Mouse (Mus musculus): ENCODE measurements around the gene Gm43064. TPM values are rescaled to one million over a fixed set of nuclear protein-coding genes. Genes with fewer than 3 reads are reported as not detected.
A peak's percentile ranks its signal among the peaks of the same experiment; 100 is the strongest.
"Not testable (repeated sequence)": the region's sequence is repeated elsewhere in the genome, so short reads cannot be mapped to it uniquely, and the experiment has no call there.

The Gm43064 gene
- total RNA-seq, 2 experiments from 2014 or later, result 0.30 to 0.45 TPM

DNA sequence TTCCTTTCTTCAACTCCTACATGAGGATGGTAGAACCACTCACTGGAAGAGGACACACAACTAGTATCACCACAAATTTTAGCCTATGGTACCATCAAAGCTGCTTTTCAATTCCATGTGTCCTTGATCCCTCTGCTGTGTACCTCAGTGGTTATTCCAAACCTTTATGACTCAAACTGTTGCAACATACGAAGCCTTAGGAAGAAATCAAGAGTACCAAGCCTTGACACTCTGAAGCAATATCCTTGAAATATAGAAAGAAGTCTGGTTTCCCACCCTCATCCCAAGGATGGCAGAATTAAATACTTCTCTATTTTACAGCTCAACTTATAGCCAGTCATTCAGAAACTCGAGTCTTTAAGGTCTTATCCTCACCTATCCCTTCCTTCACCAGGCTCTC lies 13.0 kb upstream of the Gm43064 start:
- no peak for DNase-seq (ENCODE audit: low spot score in 2 of 2)

DNA sequence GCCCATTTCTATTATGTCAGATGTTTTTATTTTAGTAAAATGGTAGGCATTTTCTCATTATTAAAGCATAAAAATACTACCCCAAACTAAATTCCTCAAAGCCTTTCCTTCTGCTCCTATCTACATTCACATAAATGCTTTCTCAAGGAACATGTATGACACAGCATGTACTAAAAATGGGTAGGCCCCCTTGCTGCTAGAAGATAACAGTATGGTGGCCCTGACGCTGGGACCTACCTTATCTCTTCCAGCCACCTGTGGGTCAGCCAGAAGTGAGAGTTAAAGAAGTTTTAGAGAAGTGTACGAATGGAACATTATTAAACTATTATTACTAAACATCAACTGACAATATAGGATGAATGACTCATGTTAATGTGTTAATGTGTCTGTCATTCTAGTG lies 9.9 kb upstream of the Gm43064 start:
- DNase-seq (ENCODE audit: low spot score in 2 of 2), result no peak

DNA sequence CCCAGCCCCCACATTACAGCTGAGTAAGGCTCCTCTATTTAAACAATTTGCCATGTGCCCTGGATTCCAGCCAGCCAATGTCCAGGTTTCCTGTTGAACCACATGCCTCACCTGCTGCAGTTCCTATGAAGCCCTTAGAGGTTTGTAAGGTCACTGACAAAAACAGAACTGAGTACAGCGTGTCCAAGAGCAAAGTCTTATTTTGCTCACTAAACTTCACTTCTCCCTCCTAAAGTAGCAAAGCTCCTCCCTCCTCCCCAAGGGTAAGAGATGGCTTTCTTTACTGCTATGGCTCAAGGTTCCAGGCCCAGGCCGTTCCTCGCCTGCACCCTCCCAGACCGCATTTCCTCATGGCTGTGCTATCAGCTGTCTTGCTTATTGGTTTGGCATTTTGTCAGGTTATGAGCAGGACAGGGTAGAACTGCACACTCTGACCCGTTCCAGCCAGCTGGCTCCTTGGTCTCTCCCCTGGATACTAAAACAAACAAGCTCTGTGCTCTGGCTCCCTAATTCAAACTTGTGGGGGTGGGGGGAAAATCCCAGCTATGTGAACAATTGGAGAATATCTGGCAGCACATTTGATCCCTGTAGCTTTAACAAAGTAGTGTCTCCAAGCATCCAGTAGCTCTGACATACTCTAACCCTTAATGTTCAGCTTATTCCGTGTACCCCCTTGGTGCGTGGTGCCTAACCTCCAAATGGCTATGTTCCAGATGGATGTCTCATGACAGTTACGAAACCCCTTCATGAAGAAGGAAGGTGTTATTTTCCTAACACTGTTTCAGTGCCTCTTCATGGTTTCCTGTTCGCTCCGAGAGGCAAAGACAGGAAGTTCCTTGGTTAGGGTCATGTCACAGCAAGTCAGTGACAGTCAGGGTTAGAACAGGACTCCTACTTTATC lies 7.5 kb upstream of the Gm43064 start:
- peak; percentile 46 to 81 for DNase-seq (ENCODE audit: low spot score in 2 of 2)

DNA sequence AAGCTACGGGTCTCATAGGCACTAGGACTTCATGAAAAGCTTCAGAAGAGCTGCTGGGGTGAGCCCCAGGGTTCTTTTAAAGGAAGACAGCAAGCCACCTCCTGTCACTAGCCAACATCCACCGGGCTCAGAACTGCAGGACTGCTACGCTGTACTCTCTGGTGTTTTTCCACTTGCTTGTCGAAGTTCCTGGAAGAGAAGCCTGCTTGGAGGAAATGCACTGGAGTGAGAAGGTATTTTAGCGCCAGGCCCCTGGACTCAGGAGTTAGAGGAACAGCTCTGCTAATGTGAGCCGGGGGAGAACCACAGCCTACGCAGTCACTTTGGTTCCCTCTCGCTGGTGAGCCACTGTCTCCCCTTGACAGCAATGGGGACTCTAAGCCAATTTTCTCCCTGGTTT lies 6.5 kb upstream of the Gm43064 start:
- DNase-seq (ENCODE audit: low spot score in 2 of 2), result no peak

DNA sequence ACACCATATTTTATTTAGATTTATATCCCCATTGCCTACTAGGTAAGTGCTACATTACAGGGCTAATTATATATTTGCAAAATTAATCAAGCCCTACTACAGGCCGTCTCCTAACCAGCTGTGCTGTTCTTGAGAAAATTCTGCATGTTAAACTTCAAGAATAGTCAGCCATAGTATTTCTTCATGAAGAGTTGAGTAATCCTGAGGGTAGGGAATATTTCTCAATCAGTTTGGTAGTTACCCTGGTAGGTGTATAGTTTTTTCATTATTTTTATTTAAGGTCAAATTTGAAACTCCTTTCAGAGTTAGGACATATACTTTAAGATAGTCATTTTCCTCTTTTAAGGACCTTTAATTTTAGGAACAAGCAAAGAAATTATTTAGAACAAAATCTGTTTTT lies 3.7 kb upstream of the Gm43064 start:
- DNase-seq (ENCODE audit: low spot score in 2 of 2), result no peak

DNA sequence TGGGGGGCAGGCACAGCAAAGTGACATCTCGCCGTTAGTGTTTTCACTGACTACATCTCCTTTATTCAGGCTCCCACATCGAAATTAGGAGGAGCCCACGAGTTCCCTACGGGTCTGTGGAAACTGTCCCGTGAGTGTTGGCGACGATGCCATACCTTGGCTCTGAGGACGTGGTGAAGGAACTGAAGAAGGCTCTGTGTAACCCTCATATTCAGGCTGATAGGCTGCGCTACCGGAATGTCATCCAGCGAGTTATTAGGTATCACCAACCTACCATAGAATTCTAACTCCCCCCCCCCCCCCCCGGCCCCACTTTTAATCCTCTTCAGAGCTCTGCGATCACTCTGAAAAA lies 402 bp downstream of the Gm43064 start:
- DNase-seq (ENCODE audit: low spot score in 2 of 2), result no peak

DNA sequence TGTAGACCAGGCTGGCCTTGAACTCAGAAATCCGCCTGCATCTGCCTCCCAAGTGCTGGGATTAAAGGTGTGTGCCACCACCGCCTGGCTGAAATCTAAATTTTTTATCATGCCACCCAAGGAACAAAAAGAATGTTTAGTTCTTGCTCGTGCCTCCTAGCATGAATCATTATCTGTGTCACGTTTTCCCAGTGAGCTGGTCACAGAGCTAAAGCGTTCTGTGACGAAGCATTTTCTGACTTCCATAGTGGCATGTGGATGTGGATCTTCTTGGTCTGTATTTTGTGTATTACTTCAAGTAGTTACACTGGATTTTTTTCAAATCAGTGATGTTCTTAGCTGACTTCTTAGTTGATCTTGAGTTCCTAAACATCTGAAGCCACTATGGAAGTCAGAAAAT lies 1.6 kb downstream of the Gm43064 start:
- DNase-seq (ENCODE audit: low spot score in 2 of 2), result no peak

DNA sequence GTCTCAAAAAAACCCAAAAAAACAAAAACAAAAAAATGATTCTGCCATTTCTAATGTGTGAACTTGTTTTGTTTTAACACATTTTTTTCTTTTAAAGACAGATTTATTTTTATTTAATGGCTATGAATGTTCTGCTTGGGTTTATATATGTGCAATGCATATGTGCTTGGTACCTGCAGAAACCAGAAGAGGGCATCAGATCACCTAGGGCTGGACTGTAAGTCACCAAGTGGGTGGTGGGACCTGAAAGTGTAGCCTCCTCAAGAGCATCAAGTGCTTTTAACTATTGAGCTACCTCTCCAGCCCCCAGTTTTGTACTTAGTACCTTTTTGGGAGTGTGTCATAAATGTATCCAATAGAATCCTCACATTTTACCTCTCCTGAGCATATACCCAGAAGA lies 18.2 kb downstream of the Gm43064 start:
- no peak for DNase-seq (ENCODE audit: low spot score in 2 of 2)

DNA sequence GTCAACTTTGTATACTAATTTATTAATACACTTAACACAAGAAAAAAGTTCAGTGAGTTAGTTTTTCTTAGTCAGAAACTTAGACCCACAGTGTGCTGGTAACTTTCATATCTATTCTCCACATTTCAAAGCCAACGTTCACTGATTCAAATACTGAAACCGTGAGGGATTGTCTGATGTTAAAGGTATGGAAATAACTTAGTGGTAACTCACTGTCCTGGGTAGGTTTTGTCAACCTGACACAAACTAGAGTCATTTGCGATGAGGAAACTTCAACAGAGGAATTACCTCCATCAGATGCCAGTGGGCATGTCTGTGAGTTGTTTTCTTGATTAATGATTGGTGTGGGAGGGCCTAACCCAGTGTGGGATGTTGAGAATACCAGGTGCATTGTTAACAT lies 19.7 kb downstream of the Gm43064 start:
- DNase-seq (ENCODE audit: low spot score in 2 of 2), result no peak

DNA sequence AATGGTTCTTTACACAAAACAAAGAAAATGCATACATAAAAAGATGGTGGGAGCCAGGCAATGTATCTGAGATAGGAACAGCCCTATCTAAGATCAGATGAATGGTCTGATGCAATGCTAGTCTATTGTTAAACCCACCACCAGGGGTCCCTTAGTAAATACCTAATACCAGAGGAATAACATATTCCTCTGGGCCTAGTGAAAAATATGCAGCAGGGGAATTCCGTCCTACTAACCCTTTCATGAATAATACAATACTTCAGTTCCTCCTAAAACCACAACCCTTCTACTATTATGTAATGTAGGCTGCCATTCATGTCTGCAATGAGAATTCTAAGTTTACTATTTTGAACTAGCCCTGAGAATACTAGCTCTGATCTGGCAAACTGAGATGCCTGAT lies 21.3 kb downstream of the Gm43064 start:
- not testable (repeated sequence) for DNase-seq (ENCODE audit: low spot score in 2 of 2)

DNA sequence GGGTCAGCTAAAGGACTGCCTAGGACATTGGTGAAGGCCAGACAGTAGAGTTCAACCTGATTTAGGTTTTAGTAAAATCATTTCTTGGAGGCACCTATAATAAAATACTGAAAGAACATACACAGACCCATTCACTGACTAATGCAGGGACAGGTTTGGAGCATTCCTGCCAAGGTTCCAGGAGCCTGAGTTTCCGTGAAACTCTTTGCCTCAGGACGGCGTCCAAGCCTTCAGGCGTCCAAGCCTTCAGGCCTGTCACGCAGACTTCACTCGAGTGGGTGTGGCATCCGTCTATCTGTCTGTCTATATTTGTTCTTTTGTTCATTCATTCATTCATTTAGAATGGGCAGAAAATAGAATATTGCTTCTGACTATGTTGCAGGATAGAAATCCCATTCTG lies 21.8 kb downstream of the Gm43064 start:
- DNase-seq (ENCODE audit: low spot score in 2 of 2), result no peak

DNA sequence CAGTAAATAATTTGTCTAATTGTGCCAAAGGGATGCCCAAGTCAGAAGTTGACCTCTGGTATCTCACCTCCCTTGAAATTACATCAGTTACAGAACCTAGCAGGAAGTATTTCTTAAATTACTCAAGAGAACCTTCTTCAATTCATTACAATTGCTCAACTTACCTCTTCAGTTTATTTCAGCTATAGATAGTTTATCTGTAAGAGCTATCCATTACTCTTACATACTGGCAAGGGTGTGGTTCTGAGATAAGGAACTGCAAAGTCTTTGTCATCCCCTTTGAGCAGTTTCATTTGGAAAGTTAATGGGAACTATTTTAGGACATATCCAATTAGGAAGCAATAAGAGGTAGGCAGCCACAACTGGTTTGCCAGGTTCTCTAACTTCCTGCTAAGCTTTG lies 23.1 kb downstream of the Gm43064 start, which contains the start of gene Bcl2l15:
Gene Bcl2l15 (plus strand): TSS at position 176 of the 400 bp plus-strand sequence.
- no peak for DNase-seq (ENCODE audit: low spot score in 2 of 2)

DNA sequence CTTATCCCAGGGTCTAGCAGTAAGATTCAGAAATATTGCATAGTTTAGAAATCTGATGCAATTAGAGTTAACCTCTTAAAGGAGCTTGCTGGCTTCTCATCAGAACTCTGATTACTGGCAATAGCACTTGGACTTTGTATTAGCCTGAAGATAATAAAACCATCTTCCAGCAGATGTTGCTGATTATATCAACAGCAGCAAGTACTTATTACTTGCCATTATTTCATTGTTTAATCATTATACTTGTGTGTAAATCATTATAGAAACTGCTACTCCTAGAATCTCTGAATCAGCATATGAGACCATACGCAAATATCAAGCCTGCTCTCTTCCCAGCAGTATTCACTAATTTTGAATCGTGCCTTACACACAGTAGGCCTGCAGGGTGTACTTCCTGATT lies 24.6 kb downstream of the Gm43064 start:
- no peak for DNase-seq (ENCODE audit: low spot score in 2 of 2)

DNA sequence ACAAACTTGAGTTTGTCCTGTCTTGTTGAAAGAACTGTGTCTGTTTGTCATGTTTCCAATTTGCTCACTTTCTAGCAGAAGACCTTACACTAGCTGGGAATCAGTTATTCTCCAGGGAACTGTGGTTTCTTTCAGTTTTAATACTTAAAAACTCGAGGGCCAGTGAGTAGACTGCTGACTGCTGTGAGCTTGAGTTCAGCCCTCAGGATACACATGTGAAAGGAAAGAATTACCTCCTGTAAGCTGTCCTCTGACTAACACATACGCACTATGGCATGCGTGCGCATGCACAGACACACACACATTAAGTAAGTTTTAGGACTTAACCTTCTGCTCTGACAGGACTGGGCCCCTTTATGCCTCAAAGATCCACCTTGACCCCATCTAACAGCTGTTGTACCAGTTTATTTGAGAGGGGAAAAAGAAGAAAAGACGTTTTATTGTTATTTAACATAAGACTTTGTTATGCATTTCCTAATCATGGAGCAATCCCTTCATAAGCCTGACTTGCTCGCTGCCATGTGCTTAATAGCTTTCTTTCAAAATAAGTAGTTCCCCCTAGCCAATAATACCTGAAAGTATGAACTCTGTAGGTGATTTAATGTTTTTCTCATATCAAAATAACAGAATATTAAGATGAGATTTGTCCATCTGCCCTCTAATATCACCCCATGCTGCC lies 26.0 kb downstream of the Gm43064 start:
- no peak for DNase-seq (ENCODE audit: low spot score in 2 of 2)

DNA sequence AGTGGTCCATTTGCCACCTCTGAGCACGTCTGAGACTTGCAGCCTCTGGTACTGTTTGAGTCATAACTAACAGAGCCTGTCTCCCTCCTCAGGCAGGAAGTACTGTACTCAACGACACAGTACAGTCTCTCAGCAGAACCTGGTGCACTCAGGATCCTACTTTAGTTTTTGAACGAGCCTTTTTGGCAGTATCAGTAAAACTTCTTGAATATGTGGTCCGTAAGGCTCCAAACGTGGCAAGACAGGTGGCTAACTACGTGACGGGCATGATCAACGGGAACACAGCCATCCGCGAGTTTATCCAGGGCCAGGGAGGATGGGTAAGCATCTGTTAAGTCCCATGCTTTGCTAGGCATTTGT lies 26.6 kb downstream of the Gm43064 start:
- DNase-seq (ENCODE audit: low spot score in 2 of 2), result peak in 1 of 2 experiments; percentile 41

DNA sequence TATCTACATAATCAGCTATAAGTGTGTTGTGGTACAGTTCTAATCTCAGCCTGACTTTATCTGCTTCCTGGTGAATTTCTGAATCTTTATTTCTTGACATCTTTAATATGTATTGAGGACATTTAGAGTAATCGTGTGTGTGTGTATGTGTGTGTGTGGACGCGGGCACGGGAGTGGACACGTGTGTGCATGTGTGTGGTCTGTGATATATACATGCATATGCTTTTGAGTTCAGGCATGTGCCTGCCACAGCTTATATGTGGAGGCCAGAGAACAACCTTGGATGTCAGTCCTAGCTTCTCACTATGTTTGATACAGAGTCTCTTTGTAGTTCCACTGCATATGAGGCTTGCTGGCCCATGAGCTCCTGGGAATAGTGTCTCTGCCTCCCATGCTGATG lies 27.1 kb downstream of the Gm43064 start:
- no peak for DNase-seq (ENCODE audit: low spot score in 2 of 2)

DNA sequence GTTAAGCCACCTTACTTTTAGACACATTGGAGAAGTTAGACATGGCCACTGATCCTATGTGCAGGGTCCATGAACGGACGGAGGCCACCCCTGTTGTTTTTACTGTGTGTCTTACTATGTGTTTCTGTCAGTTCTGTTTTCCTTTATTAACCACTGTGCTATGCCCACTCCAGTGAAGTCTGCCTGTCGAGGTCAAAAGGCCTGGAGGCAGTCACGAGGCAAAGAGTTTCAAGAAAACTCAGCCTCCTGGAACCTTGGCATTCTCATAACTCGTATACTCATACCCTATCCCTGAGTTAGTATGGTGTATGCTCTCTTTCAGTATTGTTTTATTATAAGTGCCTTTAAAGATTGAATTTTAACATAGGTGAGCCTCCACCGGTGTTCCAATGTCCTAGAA lies 30.3 kb downstream of the Gm43064 start:
- no peak for DNase-seq (ENCODE audit: low spot score in 2 of 2)

DNA sequence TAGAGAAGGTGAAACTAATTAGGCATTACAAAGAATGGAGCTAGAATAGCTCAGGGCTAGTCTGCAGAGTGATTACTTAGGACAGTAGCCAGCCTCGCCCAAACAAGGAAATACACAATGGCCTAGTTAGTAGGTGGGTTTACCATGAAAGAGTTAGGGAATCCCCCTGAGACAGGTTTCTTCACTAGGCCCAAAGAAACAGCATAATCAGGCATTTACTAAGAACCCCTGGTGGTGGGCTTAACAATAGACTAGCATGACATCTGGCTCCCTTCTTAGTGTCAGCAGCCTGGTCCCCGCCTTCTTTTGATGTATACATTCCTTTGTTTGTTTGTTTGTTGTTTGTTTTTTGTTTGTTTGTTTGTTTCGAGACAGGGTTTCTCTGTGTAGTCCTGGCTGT lies 30.8 kb downstream of the Gm43064 start:
- not testable (repeated sequence) for DNase-seq (ENCODE audit: low spot score in 2 of 2)

DNA sequence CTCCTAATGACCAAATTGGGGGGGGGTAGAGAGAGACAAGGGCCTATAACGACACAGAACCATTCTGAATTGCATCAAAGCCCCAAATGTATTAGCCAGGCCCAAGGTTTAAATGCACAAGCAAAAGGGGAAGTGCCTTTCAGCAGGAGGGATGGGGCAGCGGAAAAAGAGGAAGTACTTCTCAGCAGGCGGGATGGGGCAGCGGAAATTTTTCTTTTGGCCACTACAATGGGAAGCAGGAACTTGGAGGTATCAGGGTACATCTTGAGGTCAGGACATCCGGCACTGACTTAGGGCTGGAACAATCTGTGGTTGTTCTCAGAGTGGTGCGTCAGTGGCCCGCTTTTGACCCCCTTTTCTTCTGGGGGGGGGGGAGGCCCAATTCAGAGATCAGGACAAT lies 31.6 kb downstream of the Gm43064 start:
- DNase-seq (ENCODE audit: low spot score in 2 of 2), result not testable (repeated sequence)

DNA sequence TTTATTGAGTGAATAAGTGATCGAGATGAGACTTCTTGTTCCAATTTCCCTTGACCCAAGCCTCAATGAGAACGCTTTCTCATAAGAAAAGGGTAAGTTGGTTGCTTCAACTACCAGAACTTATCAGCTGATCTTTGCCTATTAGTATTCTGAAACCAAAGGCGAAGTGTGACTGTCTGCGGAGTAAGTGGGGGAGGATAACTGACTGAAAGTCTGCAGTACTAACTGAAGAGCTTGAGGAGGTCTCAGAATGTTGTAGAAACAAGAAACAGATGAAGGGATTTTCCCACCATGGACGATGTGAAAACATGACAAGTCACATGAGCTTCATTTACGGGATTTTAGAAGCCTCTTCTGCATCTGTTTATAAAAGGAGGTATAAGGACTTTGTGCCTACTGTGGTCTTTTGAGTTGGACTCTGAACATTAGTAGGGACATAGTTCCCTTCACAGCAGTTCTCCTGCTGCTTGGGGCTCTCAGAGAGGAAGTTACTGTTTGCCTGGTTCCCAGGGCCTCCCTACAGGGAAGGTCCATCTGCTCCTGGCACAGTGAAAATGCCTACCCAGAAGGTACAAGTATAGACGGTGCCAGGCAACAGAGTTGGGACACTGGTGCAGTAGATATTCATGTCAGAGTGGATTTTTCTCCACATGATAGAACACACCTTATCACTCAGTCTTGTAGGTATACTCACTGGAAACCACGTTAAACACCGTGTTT lies 41.4 kb downstream of the Gm43064 start:
- DNase-seq (ENCODE audit: low spot score in 2 of 2), result peak; percentile 39 to 63

DNA sequence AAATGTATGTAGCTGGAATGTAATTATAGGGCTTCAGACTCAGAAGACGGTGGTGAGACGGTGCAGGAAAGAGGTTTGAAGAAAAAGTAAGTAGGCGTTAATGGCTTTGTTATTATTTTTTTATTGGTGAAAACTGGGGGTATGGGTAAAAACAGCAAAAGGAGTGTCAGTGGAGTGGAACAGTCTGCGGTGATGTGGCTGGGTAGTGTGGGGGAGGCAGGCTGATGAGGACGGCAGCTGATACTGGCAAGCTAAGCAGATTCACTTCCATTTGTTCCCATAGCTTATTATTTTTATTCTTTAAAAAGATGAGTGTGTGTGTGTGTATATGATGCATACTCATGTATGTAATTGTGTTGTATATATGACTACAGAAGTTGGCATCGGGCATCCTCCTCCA lies 42.1 kb downstream of the Gm43064 start:
- DNase-seq (ENCODE audit: low spot score in 2 of 2), result no peak

DNA sequence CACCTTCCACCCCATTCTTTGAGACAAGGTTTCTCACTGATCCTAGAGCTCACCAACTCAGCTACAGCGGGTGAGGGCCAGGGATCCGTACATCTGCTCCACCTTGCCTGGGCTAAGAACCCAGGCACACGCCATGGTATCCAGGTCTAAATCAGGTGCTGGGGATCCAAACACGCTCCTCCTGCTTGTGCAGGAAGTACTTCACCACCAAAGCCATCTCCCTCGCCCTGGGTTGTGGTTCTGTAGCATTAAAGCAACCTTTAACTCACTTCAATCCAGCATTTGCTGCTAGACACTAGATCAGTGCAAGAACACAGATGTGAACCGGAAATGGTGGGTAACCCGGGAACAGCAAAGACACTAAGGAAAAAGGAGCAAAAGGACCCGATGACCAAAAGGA lies 42.5 kb downstream of the Gm43064 start:
- DNase-seq (ENCODE audit: low spot score in 2 of 2), result no peak

All from layer of hippocampus, postnatal 14 days (tissue).